In the genomic region with DNA sequence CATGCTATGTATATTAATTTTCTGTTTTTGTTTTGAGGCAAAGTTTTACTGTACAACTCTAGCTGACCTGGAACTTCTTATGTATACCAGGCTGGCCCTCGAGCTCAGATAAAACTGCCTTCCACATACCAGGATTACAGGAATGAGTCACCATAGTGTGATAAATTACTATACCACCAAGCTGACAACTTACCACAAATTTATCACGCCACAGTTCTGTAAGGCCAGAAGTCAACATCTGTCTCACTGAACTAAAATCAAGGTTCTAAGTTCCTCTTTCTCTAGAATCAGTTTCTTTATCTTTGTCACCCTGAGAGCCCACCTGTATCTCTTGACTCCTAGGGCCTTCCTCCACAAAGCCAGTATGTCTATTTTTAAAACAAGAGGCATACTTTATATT, we compare ENCODE assay signal across 28 mouse cellular contexts. TPM values are rescaled to one million over a fixed set of nuclear protein-coding genes. Genes with fewer than 3 reads are reported as not detected.
DNase-seq lines count a peak whose midpoint lies in the region; ATAC-seq and TF ChIP-seq lines count a peak whose summit lies in the region.
"Had no signal": no experiment of that assay in that cellular context is flagged by ENCODE, and none has a peak within 500 bp of the region (broad histone marks: within the 10 kb centered on the region; RNA-seq: fewer than 3 reads in every experiment).

No protein-coding gene starts in this region.

- intact Hi-C loops in left cerebral cortex, adult 2 months (cut with DNase I): no loop called here

- peak; percentile 91 for DNase-seq in A20 (ENCODE audit: low read depth, low spot score)
- peak; percentile 63 for DNase-seq in MEL-GATA-1-ER (ENCODE audit: extremely low read depth, low read depth)
- DNase-seq in neural tube, embryonic 10.5 days (ENCODE audit: extremely low spot score, low spot score): no peak
- DNase-seq in cerebellum, adult 8-10 months: no peak
- no peak for DNase-seq in urinary bladder, postnatal 36 days (ENCODE audit: low spot score in 2 of 2)
- no peak for DNase-seq in left cerebral cortex, adult 2 months (ENCODE audit: extremely low spot score in 1 of 2, low spot score in 2 of 2)
- DNase-seq: adrenal gland, postnatal 25 days; cerebellum, adult 9-11 months; forebrain, postnatal 0 days; gastrocnemius, postnatal 14 days; heart, adult 18-20 months; heart, postnatal 10 days; kidney, adult 8-10 months; kidney, postnatal 10 days; liver, postnatal 0 days; retina, postnatal 1 day; right cerebral cortex, postnatal 25 days; thymus, adult 2 months had no signal

- no peak overlapping the region for H3K27ac ChIP-seq in left cerebral cortex, adult 2 months
- H3K27ac ChIP-seq: embryonic facial prominence, embryonic 10.5 days; hindbrain, embryonic 13.5 days; limb, embryonic 12.5 days; macrophage; midbrain, embryonic 12.5 days; neural tube, embryonic 13.5 days; stomach, embryonic 15.5 days had no signal

- ATAC-seq in megakaryocyte, adult 5-6 weeks (ENCODE audit: poor library complexity, severe bottlenecking): peak; percentile 40; the same call in 1 of the 2 replicates
- ATAC-seq: forebrain, postnatal 0 days; liver, postnatal 0 days; lung, postnatal 0 days had no signal

- TF ChIP-seq CTCF in left cerebral cortex, adult 2 months (IDR thresholded peaks at IDR 0.05): no peak

- no peak overlapping the region for H3K4me3 ChIP-seq in left cerebral cortex, adult 2 months
- H3K4me3 ChIP-seq: embryonic facial prominence, embryonic 10.5 days; heart, embryonic 12.5 days; hindbrain, embryonic 13.5 days; limb, embryonic 12.5 days; midbrain, embryonic 12.5 days; neural tube, embryonic 13.5 days; stomach, embryonic 15.5 days had no signal

RNA-seq across cellular contexts. Expression of a gene that starts 9.0 kb away (rescaled TPM):
- 107 and 112 TPM in 2 replicates for total RNA-seq in megakaryocyte, adult 5-6 weeks (2015)
- 88.1 and 101 TPM in 2 replicates for total RNA-seq in megakaryocyte, adult 5-6 weeks (2017)
- 100 to 1,000 TPM in 1 of 2 experiments, 10 to 100 TPM in 1; 96.1 to 104 TPM for total RNA-seq in left cerebral cortex, adult 2 months (2021)

RNA-seq across cellular contexts. Expression of a gene that starts 45.0 kb away (rescaled TPM):
- total RNA-seq in megakaryocyte, adult 5-6 weeks (2015): 0.07 TPM in 1 of 2 replicates, not detected in the other
- 0.11 and 0.94 TPM in 2 replicates for total RNA-seq in megakaryocyte, adult 5-6 weeks (2017)
- total RNA-seq in left cerebral cortex, adult 2 months (2021): 10 to 100 TPM; 16.2 to 16.4 TPM

Comparison
In these comparisons a context has a peak if more than half of its experiments do, and no peak if none do; other contexts are left out.
1. DNase-seq: peak in A20 (single experiment) and MEL-GATA-1-ER (single experiment); none in neural tube, embryonic 10.5 days (single experiment), cerebellum, adult 8-10 months (single experiment), urinary bladder, postnatal 36 days (0 of 2) and left cerebral cortex, adult 2 months (0 of 2).
2. RNA of a gene that starts 45.0 kb away (total RNA-seq): 16.2 to 16.4 TPM in left cerebral cortex, adult 2 months; 0.07 to 0.94 TPM in megakaryocyte, adult 5-6 weeks; every median in the first group is over 4 times any median in the second.